Mouse (Mus musculus) ES-Bruce4 (cell line): Measurements from ENCODE around the gene Gcn1l1.

Experiments used
- CTCF ChIP-seq: IDR thresholded peaks from one replicate; pipeline ENCODE4 v1.8.1; 2011; ENCODE audit warnings: low read depth, low read length
- EP300 ChIP-seq: IDR thresholded peaks from 2 replicates; pipeline ENCODE4 v1.6.1; 2011; ENCODE audit warnings: low read depth, low read length; ENCODE audit not compliant: insufficient read depth
- POLR2A ChIP-seq: IDR thresholded peaks from one replicate; pipeline ENCODE4 v1.8.1; 2011; ENCODE audit warnings: low read length; ENCODE audit not compliant: insufficient read depth

DNA sequence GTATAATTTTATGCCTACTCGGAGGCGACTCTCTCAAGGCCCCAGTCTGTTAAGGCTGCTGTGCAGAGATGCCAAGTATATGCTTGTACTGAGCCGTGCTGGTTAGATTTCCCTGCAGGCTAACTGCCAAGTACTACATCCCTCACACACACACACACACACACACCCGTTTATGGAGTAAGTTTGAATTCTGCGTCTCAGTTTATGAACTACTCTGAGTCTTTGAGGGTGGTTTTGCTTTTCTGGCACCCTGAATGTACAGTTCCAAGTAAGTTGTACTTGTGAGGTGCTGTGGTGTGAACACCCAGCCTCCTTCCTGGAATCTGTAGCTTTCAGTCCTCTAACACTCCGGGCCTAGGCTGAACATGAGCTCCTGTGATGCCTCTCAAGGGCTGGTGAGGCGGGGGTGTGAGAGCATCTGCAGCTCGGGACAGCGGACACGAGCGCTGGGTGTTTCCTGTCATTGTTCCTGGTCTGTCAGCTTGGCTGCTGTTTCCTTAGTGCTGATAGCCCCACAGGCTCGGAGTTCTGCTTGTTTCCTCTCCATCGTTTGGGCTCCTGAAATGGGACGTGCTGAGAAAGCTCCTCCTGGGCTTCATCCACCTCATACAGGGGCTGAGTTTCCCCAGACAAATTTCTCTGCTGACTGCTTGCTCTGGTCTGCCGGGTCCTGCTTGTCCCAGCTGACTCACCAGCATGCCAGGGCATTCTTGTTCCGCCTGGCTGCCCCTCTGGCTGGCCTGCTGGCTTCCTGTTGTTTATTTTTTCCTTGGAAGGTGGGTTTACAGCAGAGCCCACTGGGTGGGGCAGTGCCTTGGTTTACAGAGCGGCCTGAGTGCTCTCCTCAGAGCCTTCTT is 7.9 kb downstream of the Gcn1l1 start:
- TF ChIP-seq CTCF (no peak), POLR2A (no peak), EP300 (no peak)
